Mouse (Mus musculus): ENCODE measurements around the gene Gm20605. TPM values are rescaled to one million over a fixed set of nuclear protein-coding genes. Genes with fewer than 3 reads are reported as not detected.

The Gm20605 gene
- total RNA-seq (2021): 1 to 10 TPM; 4.8 to 6.6 TPM

GRCm38 (mm10) chr5:137628498-137629305 is at the start of gene Gm20605, which contains the start of the genes Fbxo24 and Lrch4:
Gene Gm20605, plus strand, starts transcription at chr5:137629175.
Gene Fbxo24, minus strand, starts transcription at chr5:137629002.
Gene Lrch4, plus strand, starts transcription at chr5:137629121.
- DNase-seq: peak; percentile 99

- DNase-seq: no peak
Observed at GRCm38 (mm10) chr5:137580246-137580645, 48.7 kb upstream of the Gm20605 start.

- DNase-seq: no peak
Observed at GRCm38 (mm10) chr5:137582702-137583101, 46.3 kb upstream of the Gm20605 start.

- peak; percentile 41 for DNase-seq
Observed at GRCm38 (mm10) chr5:137583670-137584169, 45.3 kb upstream of the Gm20605 start.

GRCm38 (mm10) chr5:137584976-137585375 is 44.0 kb upstream of the Gm20605 start:
- DNase-seq: peak; percentile 74

- DNase-seq: no peak
Observed at GRCm38 (mm10) chr5:137590507-137590906, 38.5 kb upstream of the Gm20605 start.

- no peak for DNase-seq
Observed at GRCm38 (mm10) chr5:137595921-137596320, 33.1 kb upstream of the Gm20605 start.

GRCm38 (mm10) chr5:137596601-137597261 is 32.2 kb upstream of the Gm20605 start:
- no peak for DNase-seq

- DNase-seq: no peak
Observed at GRCm38 (mm10) chr5:137597625-137598024, 31.4 kb upstream of the Gm20605 start.

- DNase-seq: no peak
Observed at GRCm38 (mm10) chr5:137598100-137598826, 30.7 kb upstream of the Gm20605 start.

GRCm38 (mm10) chr5:137599600-137599999 is 29.4 kb upstream of the Gm20605 start:
- DNase-seq: no peak

GRCm38 (mm10) chr5:137600281-137600618 is 28.7 kb upstream of the Gm20605 start:
- no peak for DNase-seq

- DNase-seq: peak; percentile 97
Observed at GRCm38 (mm10) chr5:137600619-137601364, 28.2 kb upstream of the Gm20605 start, which contains the start of gene Mospd3. Gene Mospd3, minus strand, starts transcription at chr5:137601058.

- peak; percentile 49 for DNase-seq
Observed at GRCm38 (mm10) chr5:137601365-137601729, 27.6 kb upstream of the Gm20605 start.

GRCm38 (mm10) chr5:137607860-137608653 is 20.9 kb upstream of the Gm20605 start:
- no peak for DNase-seq

- DNase-seq: no peak
Observed at GRCm38 (mm10) chr5:137608654-137609190, 20.3 kb upstream of the Gm20605 start.

- DNase-seq: no peak
Observed at GRCm38 (mm10) chr5:137609292-137609691, 19.7 kb upstream of the Gm20605 start.

- DNase-seq: no peak
Observed at GRCm38 (mm10) chr5:137610056-137610455, 18.9 kb upstream of the Gm20605 start.

- peak; percentile 85 for DNase-seq
Observed at GRCm38 (mm10) chr5:137610548-137611244, 18.3 kb upstream of the Gm20605 start.

- peak; percentile 84 for DNase-seq
Observed at GRCm38 (mm10) chr5:137611245-137611602, 17.8 kb upstream of the Gm20605 start.
